Mouse (Mus musculus): Measurements from ENCODE around the gene Ptpra. TPM values are rescaled to one million over a fixed set of nuclear protein-coding genes. Genes with fewer than 3 reads are reported as not detected.

Ptpra gene
- polyA plus RNA-seq, 1 experiment from 2014 or later = 81.1 TPM

- no peak overlapping the region for H3K4me3 ChIP-seq
- WGBS = 90% methylated on average over 8 of the region's 8 CpGs
- H3K36me3 ChIP-seq (replicated peaks) = peaks cover 96% of the 10 kb centered on the region
- no peaks in the 10 kb centered on the region for H3K27me3 ChIP-seq (replicated peaks; ENCODE audit: low read depth, poor library complexity, severe bottlenecking)
- H3K9me3 ChIP-seq = no peaks in the 10 kb centered on the region
- H3K4me1 ChIP-seq = no peaks in the 10 kb centered on the region
- no peak for DNase-seq (ENCODE audit: low spot score)
- no peak overlapping the region for H3K27ac ChIP-seq (replicated peaks)
Measured at GRCm38 (mm10) chr2:130538876-130539546, 88.9 kb downstream of the Ptpra start.

GRCm38 (mm10) chr2:130540266-130540665, 90.2 kb downstream of the Ptpra start:
- no peaks in the 10 kb centered on the region for H3K4me1 ChIP-seq
- no peak overlapping the region for H3K4me3 ChIP-seq
- no peak for DNase-seq (ENCODE audit: low spot score)
- H3K27me3 ChIP-seq (replicated peaks; ENCODE audit: low read depth, poor library complexity, severe bottlenecking) = no peaks in the 10 kb centered on the region
- H3K27ac ChIP-seq (replicated peaks) = no peak overlapping the region
- H3K9me3 ChIP-seq = no peaks in the 10 kb centered on the region
- WGBS = 91% methylated on average over 9 of the region's 9 CpGs
- H3K36me3 ChIP-seq (replicated peaks) = peaks cover 96% of the 10 kb centered on the region

GRCm38 (mm10) chr2:130546957-130547356, 96.9 kb downstream of the Ptpra start:
- no peak overlapping the region for H3K4me3 ChIP-seq
- no peak for DNase-seq (ENCODE audit: low spot score)
- no peak overlapping the region for H3K27ac ChIP-seq (replicated peaks)
- H3K4me1 ChIP-seq = no peaks in the 10 kb centered on the region
- H3K9me3 ChIP-seq = no peaks in the 10 kb centered on the region
- H3K36me3 ChIP-seq (replicated peaks) = peaks cover 89% of the 10 kb centered on the region
- H3K27me3 ChIP-seq (replicated peaks; ENCODE audit: low read depth, poor library complexity, severe bottlenecking) = no peaks in the 10 kb centered on the region
- WGBS = 90% methylated on average over 8 of the region's 8 CpGs

- Histone ChIP-seq H3K4me1 (no peaks in the 10 kb centered on the region), H3K9me3 (no peaks in the 10 kb centered on the region), H3K36me3 (replicated peaks) (peaks cover 71% of the 10 kb centered on the region), H3K27ac (replicated peaks) (no peak overlapping the region), H3K4me3 (no peak overlapping the region), H3K27me3 (replicated peaks; ENCODE audit: low read depth, poor library complexity, severe bottlenecking) (no peaks in the 10 kb centered on the region)
- 89% methylated on average over 7 of the region's 7 CpGs for WGBS
- DNase-seq (ENCODE audit: low spot score) = no peak
Measured at GRCm38 (mm10) chr2:130554841-130555240, 104.8 kb downstream of the Ptpra start.

- Histone ChIP-seq H3K9me3 (no peaks in the 10 kb centered on the region), H3K27me3 (replicated peaks; ENCODE audit: low read depth, poor library complexity, severe bottlenecking) (no peaks in the 10 kb centered on the region), H3K4me3 (no peak overlapping the region), H3K36me3 (replicated peaks) (peaks cover 67% of the 10 kb centered on the region), H3K4me1 (no peaks in the 10 kb centered on the region), H3K27ac (replicated peaks) (no peak overlapping the region)
- no peak for DNase-seq (ENCODE audit: low spot score)
- WGBS = 77% methylated on average over 1 of the region's 1 CpGs
Measured at GRCm38 (mm10) chr2:130556292-130556691, 106.2 kb downstream of the Ptpra start.

- DNase-seq (ENCODE audit: low spot score) = no peak
- Histone ChIP-seq H3K9me3 (no peaks in the 10 kb centered on the region), H3K4me1 (peaks cover 2% of the 10 kb centered on the region), H3K4me3 (no peak overlapping the region), H3K27ac (replicated peaks) (no peak overlapping the region), H3K36me3 (replicated peaks) (peaks cover 56% of the 10 kb centered on the region), H3K27me3 (replicated peaks; ENCODE audit: low read depth, poor library complexity, severe bottlenecking) (no peaks in the 10 kb centered on the region)
- 97% methylated on average over 2 of the region's 2 CpGs for WGBS
Measured at GRCm38 (mm10) chr2:130557462-130557861, 107.4 kb downstream of the Ptpra start.

GRCm38 (mm10) chr2:130558015-130558414, 107.9 kb downstream of the Ptpra start:
- H3K36me3 ChIP-seq (replicated peaks) = peaks cover 50% of the 10 kb centered on the region
- H3K9me3 ChIP-seq = no peaks in the 10 kb centered on the region
- H3K27me3 ChIP-seq (replicated peaks; ENCODE audit: low read depth, poor library complexity, severe bottlenecking) = no peaks in the 10 kb centered on the region
- no peak for DNase-seq (ENCODE audit: low spot score)
- 62% methylated on average over 2 of the region's 2 CpGs for WGBS
- H3K4me1 ChIP-seq = peaks cover 7% of the 10 kb centered on the region
- no peak overlapping the region for H3K4me3 ChIP-seq
- no peak overlapping the region for H3K27ac ChIP-seq (replicated peaks)

- Histone ChIP-seq H3K4me3 (peak within 1 kb of the TSS; percentile 73), H3K4me1 (peaks cover 24% of the 10 kb centered on the region), H3K27me3 (replicated peaks; ENCODE audit: low read depth, poor library complexity, severe bottlenecking) (no peaks in the 10 kb centered on the region), H3K9me3 (no peaks in the 10 kb centered on the region), H3K27ac (replicated peaks) (peak within 1 kb of the TSS; percentile 84), H3K36me3 (replicated peaks) (peaks cover 25% of the 10 kb centered on the region)
- DNase-seq (ENCODE audit: low spot score) = peak; percentile 95
- under 1% methylated on average over 61 of the region's 61 CpGs for WGBS
Measured at GRCm38 (mm10) chr2:130563212-130564055, 113.4 kb downstream of the Ptpra start, which contains the start of gene Mrps26. Mrps26 (plus strand) TSS chr2:130563742.

GRCm38 (mm10) chr2:130564063-130564462, 114.0 kb downstream of the Ptpra start:
- Histone ChIP-seq H3K9me3 (no peaks in the 10 kb centered on the region), H3K27ac (replicated peaks) (peak overlapping the region; percentile 84), H3K36me3 (replicated peaks) (peaks cover 25% of the 10 kb centered on the region), H3K4me3 (peak overlapping the region; percentile 73), H3K27me3 (replicated peaks; ENCODE audit: low read depth, poor library complexity, severe bottlenecking) (no peaks in the 10 kb centered on the region), H3K4me1 (peaks cover 24% of the 10 kb centered on the region)
- DNase-seq (ENCODE audit: low spot score) = no peak
- WGBS = under 1% methylated on average over 23 of the region's 23 CpGs

- H3K36me3 ChIP-seq (replicated peaks) = peaks cover 25% of the 10 kb centered on the region
- H3K27ac ChIP-seq (replicated peaks) = no peak overlapping the region
- peak overlapping the region; percentile 73 for H3K4me3 ChIP-seq
- DNase-seq (ENCODE audit: low spot score) = no peak
- peaks cover 24% of the 10 kb centered on the region for H3K4me1 ChIP-seq
- no peaks in the 10 kb centered on the region for H3K9me3 ChIP-seq
- WGBS = 88% methylated on average over 8 of the region's 8 CpGs
- H3K27me3 ChIP-seq (replicated peaks; ENCODE audit: low read depth, poor library complexity, severe bottlenecking) = no peaks in the 10 kb centered on the region
Measured at GRCm38 (mm10) chr2:130564983-130565382, 114.9 kb downstream of the Ptpra start.

- peaks cover 13% of the 10 kb centered on the region for H3K4me1 ChIP-seq
- DNase-seq (ENCODE audit: low spot score) = no peak
- H3K36me3 ChIP-seq (replicated peaks) = peaks cover 25% of the 10 kb centered on the region
- no peaks in the 10 kb centered on the region for H3K9me3 ChIP-seq
- H3K4me3 ChIP-seq = no peak overlapping the region
- no peak overlapping the region for H3K27ac ChIP-seq (replicated peaks)
- 82% methylated on average over 4 of the region's 4 CpGs for WGBS
- H3K27me3 ChIP-seq (replicated peaks; ENCODE audit: low read depth, poor library complexity, severe bottlenecking) = peaks cover 18% of the 10 kb centered on the region
Measured at GRCm38 (mm10) chr2:130568921-130569320, 118.8 kb downstream of the Ptpra start.

- Histone ChIP-seq H3K4me3 (no peak overlapping the region), H3K36me3 (replicated peaks) (peaks cover 23% of the 10 kb centered on the region), H3K9me3 (no peaks in the 10 kb centered on the region), H3K4me1 (peaks cover 3% of the 10 kb centered on the region), H3K27ac (replicated peaks) (no peak overlapping the region), H3K27me3 (replicated peaks; ENCODE audit: low read depth, poor library complexity, severe bottlenecking) (peaks cover 28% of the 10 kb centered on the region)
- no peak for DNase-seq (ENCODE audit: low spot score)
Measured at GRCm38 (mm10) chr2:130569926-130570325, 119.8 kb downstream of the Ptpra start.

GRCm38 (mm10) chr2:130574960-130575359, 124.9 kb downstream of the Ptpra start:
- H3K9me3 ChIP-seq = no peaks in the 10 kb centered on the region
- peaks cover 21% of the 10 kb centered on the region for H3K4me1 ChIP-seq
- peaks cover 78% of the 10 kb centered on the region for H3K27me3 ChIP-seq (replicated peaks; ENCODE audit: low read depth, poor library complexity, severe bottlenecking)
- 81% methylated on average over 5 of the region's 5 CpGs for WGBS
- H3K4me3 ChIP-seq = no peak overlapping the region
- no peak overlapping the region for H3K27ac ChIP-seq (replicated peaks)
- H3K36me3 ChIP-seq (replicated peaks) = no peaks in the 10 kb centered on the region
- DNase-seq (ENCODE audit: low spot score) = no peak
